Mouse (Mus musculus) hindbrain, embryonic 12.5 days (tissue): ENCODE measurements around the gene Prpsap2. TPM values are rescaled to one million over a fixed set of nuclear protein-coding genes. Genes with fewer than 3 reads are reported as not detected.
A peak's percentile ranks its signal among the peaks of the same experiment; 100 is the strongest.

Experiments
- ATAC-seq: fragments of 200-750 bp; cut with Nextera tagmentation; 2 replicates; pipeline ENCODE4 v1.8.0; 2017; ENCODE audit warnings: moderate TSS enrichment; ENCODE audit not compliant: low FRiP score
- H3K27ac ChIP-seq: fragments of 300-500 bp; sonication (generic); 2 replicates; pipeline ENCODE4 v1.5.1; 2016; ENCODE audit warnings: mild to moderate bottlenecking
- H3K27me3 ChIP-seq: fragments of 300-500 bp; sonication (generic); 2 replicates; pipeline ENCODE4 v1.6.1; 2016; ENCODE audit warnings: mild to moderate bottlenecking
- H3K36me3 ChIP-seq: fragments of 300-500 bp; sonication (generic); 2 replicates; pipeline ENCODE4 v1.6.1; 2016; ENCODE audit warnings: mild to moderate bottlenecking
- H3K4me1 ChIP-seq: fragments of 300-500 bp; sonication (generic); 2 replicates; pipeline ENCODE4 v1.6.1; 2016
- H3K4me2 ChIP-seq: fragments of 300-500 bp; sonication (generic); replicated peaks from 2 replicates; pipeline ENCODE4 v1.6.1; 2016; ENCODE audit warnings: mild to moderate bottlenecking
- H3K4me3 ChIP-seq: fragments of 300-500 bp; sonication (generic); 2 replicates; pipeline ENCODE4 v1.5.1; 2016; ENCODE audit warnings: mild to moderate bottlenecking
- H3K9ac ChIP-seq: fragments of 300-500 bp; sonication (generic); 2 replicates; pipeline ENCODE4 v1.6.1; 2016; ENCODE audit warnings: mild to moderate bottlenecking, moderate library complexity
- H3K9me3 ChIP-seq: fragments of 300-500 bp; sonication (generic); replicated peaks from 2 replicates; pipeline ENCODE4 v1.6.1; 2016; ENCODE audit warnings: mild to moderate bottlenecking
- WGBS: fragments of 180-500 bp; shearing (Covaris S2); methylation state at CpG from one replicate; pipeline ENCODE4 v1.1.7; 2016; 5-methylcytosine and 5-hydroxymethylcytosine counted together
- polyA plus RNA-seq: library from polyadenylated mRNA; unstranded; fragments of >200 nt; fragmentation: Nextera tagmentation; extraction: Ambion mirVana; gene quantifications from 2 replicates; pipeline ENCODE4 v1.2.1, GENCODE M21; 2016

Prpsap2 gene
- polyA plus RNA-seq, 1 experiment from 2014 or later, result 45.5 TPM

- H3K9me3 ChIP-seq, result no peaks in the 10 kb centered on the region
- H3K27me3 ChIP-seq, result peaks cover 43% of the 10 kb centered on the region
- H3K36me3 ChIP-seq, result no peaks in the 10 kb centered on the region
- H3K4me1 ChIP-seq, result peaks cover 8% of the 10 kb centered on the region
- H3K4me2 ChIP-seq, result peak overlapping the region; percentile 56
- H3K27ac ChIP-seq, result no peak overlapping the region
- H3K9ac ChIP-seq, result no peak overlapping the region
- no peak for ATAC-seq
- H3K4me3 ChIP-seq, result peak overlapping the region; percentile 37; the same call in 1 of the 2 replicates
- 67% methylated on average over 8 of the region's 8 CpGs for WGBS
Measured at GRCm38 (mm10) chr11:61685119-61685725, 76.7 kb downstream of the Prpsap2 start.

- peak within 1 kb of the TSS; percentile 56 for H3K4me2 ChIP-seq
- no peak within 1 kb of the TSS for H3K27ac ChIP-seq
- no peak for ATAC-seq
- no peaks in the 10 kb centered on the region for H3K9me3 ChIP-seq
- H3K9ac ChIP-seq, result peak within 1 kb of the TSS; percentile 32; the same call in 1 of the 2 replicates
- peaks cover 8% of the 10 kb centered on the region for H3K4me1 ChIP-seq
- H3K4me3 ChIP-seq, result peak within 1 kb of the TSS; percentile 37
- WGBS, result 1% methylated on average over 76 of the region's 76 CpGs
- H3K27me3 ChIP-seq, result peaks cover 43% of the 10 kb centered on the region
- no peaks in the 10 kb centered on the region for H3K36me3 ChIP-seq
Measured at GRCm38 (mm10) chr11:61683907-61684731, 77.8 kb downstream of the Prpsap2 start, which contains the start of gene Fam83g. Fam83g (plus strand) TSS chr11:61684091.

Other genes starting within 250 kb of the Prpsap2 start
- gene Epn2, start 182.4 kb downstream of the Prpsap2 start, polyA plus RNA-seq, result 42.4 and 44.3 TPM in 2 replicates
- 7.1 and 7.3 TPM in 2 replicates for gene Grap, start 108.8 kb downstream of the Prpsap2 start, polyA plus RNA-seq
- 0.41 and 0.50 TPM in 2 replicates for gene Fam83g, start 78.0 kb downstream of the Prpsap2 start, polyA plus RNA-seq
- gene Slc5a10, start 41.3 kb downstream of the Prpsap2 start, polyA plus RNA-seq, result 0.16 TPM in 1 of 2 replicates, not detected in the other
- 42.2 and 42.5 TPM in 2 replicates for gene Ulk2, start 93.0 kb upstream of the Prpsap2 start, polyA plus RNA-seq
- gene Akap10, start 168.2 kb upstream of the Prpsap2 start, polyA plus RNA-seq, result 18.9 and 19.7 TPM in 2 replicates
- 15.7 and 16.5 TPM in 2 replicates for gene Specc1, start 194.7 kb upstream of the Prpsap2 start, polyA plus RNA-seq